Mouse (Mus musculus): ENCODE results near the gene Gp9.

DNA sequence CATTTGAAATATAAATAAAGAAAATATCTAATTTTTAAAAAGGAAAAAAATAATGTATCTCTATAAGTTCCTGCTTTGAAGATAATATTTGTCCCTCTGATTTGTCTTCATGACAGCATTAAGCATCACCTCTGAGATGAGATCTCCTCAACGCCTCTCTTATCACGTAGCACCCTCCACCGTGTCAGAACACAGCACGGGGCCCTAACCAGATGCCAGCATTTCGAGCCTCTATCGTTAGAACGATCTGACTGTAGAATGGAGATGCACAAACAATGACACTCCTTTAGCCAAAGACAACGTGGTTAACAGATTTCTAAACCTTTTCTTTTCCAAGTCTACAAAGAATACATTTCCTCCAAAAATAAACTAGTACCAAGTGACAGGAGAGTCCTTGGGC, 6.2 kb downstream of the Gp9 start:
- no peak for TF ChIP-seq CTCF (IDR thresholded peaks at IDR 0.05)
- no peak for TF ChIP-seq EP300 (IDR thresholded peaks at IDR 0.05; ENCODE audit: insufficient read depth, low read depth, low read length)
